In the genomic region with DNA sequence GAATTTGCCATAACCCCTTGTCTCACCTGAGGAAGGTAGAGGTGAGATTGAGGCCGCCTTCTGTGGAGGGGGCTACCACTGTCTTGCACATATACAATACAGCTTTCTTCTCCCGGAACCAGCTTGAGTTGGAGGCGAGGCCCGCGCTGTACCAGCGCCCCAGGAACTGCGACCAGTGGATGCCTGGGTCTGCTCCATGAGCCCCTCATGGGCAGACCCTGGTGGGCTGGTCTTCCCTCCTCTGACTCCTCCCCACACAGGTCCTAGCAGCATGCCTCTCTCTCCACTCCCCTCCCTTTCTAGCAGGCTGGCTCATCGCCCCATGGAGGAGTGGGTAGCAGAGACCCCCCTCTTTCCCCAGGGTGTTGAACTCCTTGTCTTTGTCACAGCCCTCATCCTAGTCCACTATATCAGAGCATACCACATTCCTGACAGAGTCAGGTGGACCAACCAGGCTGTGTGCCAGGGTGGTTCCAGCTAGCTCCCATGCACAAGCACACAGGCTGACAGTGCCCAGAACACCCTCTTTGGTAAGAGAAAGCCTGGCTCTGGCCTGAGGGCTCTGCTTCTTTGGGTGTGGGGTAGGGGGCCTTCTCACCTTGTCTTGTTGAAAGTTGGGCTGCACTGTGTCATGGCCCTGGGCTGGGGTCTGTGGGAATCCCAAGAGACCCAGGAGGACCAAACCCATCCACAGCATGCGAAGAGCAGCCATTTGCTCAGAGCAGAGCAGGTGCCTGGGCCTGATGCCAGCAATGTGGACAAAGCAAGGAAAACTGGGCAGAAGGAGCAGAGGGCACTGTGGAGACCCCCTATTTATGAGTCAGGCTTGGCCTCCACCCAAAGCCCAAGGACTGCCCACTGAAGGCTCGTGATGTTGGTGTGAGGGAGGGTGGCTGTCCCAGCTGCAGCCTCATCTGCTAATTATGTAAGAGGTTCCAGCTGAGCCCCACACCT, we compare ENCODE assay signal across 8 mouse cellular contexts. TPM values are rescaled to one million over a fixed set of nuclear protein-coding genes. Genes with fewer than 3 reads are reported as not detected.
DNase-seq lines count a peak whose midpoint lies in the region; ATAC-seq lines count a peak whose summit lies in the region.

No protein-coding gene starts in this region.

- no peak overlapping the region for H3K4me3 ChIP-seq in limb, embryonic 12.5 days (replicated peaks)
- H3K4me3 ChIP-seq in limb, embryonic 10.5 days, result no peak overlapping the region

- WGBS in limb, embryonic 12.5 days, result 70% methylated on average over 10 of the region's 10 CpGs
- 70% methylated on average over 10 of the region's 10 CpGs for WGBS in limb, embryonic 10.5 days

- no peaks in the 10 kb centered on the region for H3K9me3 ChIP-seq in limb, embryonic 12.5 days
- H3K9me3 ChIP-seq in limb, embryonic 10.5 days (replicated peaks), result no peaks in the 10 kb centered on the region

- no peaks in the 10 kb centered on the region for H3K36me3 ChIP-seq in limb, embryonic 12.5 days
- no peaks in the 10 kb centered on the region for H3K36me3 ChIP-seq in limb, embryonic 10.5 days

- H3K4me1 ChIP-seq in limb, embryonic 12.5 days (replicated peaks), result peaks cover 7% of the 10 kb centered on the region
- peaks cover 10% of the 10 kb centered on the region for H3K4me1 ChIP-seq in limb, embryonic 10.5 days

- H3K4me2 ChIP-seq in limb, embryonic 12.5 days, result no peak overlapping the region

- intact Hi-C loops in heart, postnatal 14 days (cut with DNase I), result no loop called here

- H3K9ac ChIP-seq in limb, embryonic 12.5 days (replicated peaks), result no peak overlapping the region

- H3K27ac ChIP-seq in limb, embryonic 12.5 days, result no peak overlapping the region
- H3K27ac ChIP-seq in limb, embryonic 10.5 days, result no peak overlapping the region

- DNase-seq in limb, embryonic 10.5 days (ENCODE audit: low spot score), result no peak
- DNase-seq in cerebellum, adult 9-11 months, result peak; percentile 82
- DNase-seq in heart, postnatal 14 days, result peak; percentile 49 to 65
- DNase-seq in left cerebral cortex, adult 9 months (ENCODE audit: low spot score in 2 of 2), result peak; percentile 39 to 55
- no peak for DNase-seq in ovary, postnatal 36 days (ENCODE audit: low spot score)
- no peak for DNase-seq in T-cell, adult 2 months (ENCODE audit: low spot score)
- no peak for DNase-seq in urinary bladder, postnatal 36 days (ENCODE audit: low spot score in 2 of 2)

- peak; percentile 44 for ATAC-seq in limb, embryonic 12.5 days (ENCODE audit: insufficient number of reproducible peaks, insufficient read depth, low FRiP score, low TSS enrichment, low read depth)

- H3K27me3 ChIP-seq in limb, embryonic 12.5 days, result no peaks in the 10 kb centered on the region
- no peaks in the 10 kb centered on the region for H3K27me3 ChIP-seq in limb, embryonic 10.5 days (ENCODE audit: low read depth, poor library complexity, severe bottlenecking)

RNA-seq across cellular contexts. Expression of gene Ptgds, which starts 0.6 kb away (rescaled TPM):
- 0.35 and 0.50 TPM in 2 replicates for polyA plus RNA-seq in limb, embryonic 12.5 days (2016; fragmentation: Nextera tagmentation; extraction: Ambion mirVana)
- not detected in 2 replicates for polyA plus RNA-seq in limb, embryonic 10.5 days (2016; fragmentation: Nextera tagmentation; extraction: Ambion mirVana)
- 10 to 100 TPM; 30.9 to 38.6 TPM for total RNA-seq in heart, postnatal 14 days (2021)

RNA-seq across cellular contexts. Expression of gene Paxx, which starts 8.3 kb away (rescaled TPM):
- 23.2 and 23.6 TPM in 2 replicates for polyA plus RNA-seq in limb, embryonic 12.5 days (2016; fragmentation: Nextera tagmentation; extraction: Ambion mirVana)
- 10.0 and 14.6 TPM in 2 replicates for polyA plus RNA-seq in limb, embryonic 10.5 days (2016; fragmentation: Nextera tagmentation; extraction: Ambion mirVana)
- 10 to 100 TPM; 22.9 to 23.4 TPM for total RNA-seq in heart, postnatal 14 days (2021)

RNA-seq across cellular contexts. Expression of gene Clic3, which starts 12.6 kb away (rescaled TPM):
- 0.68 and 1.0 TPM in 2 replicates for polyA plus RNA-seq in limb, embryonic 12.5 days (2016; fragmentation: Nextera tagmentation; extraction: Ambion mirVana)
- 0.30 and 1.1 TPM in 2 replicates for polyA plus RNA-seq in limb, embryonic 10.5 days (2016; fragmentation: Nextera tagmentation; extraction: Ambion mirVana)
- 1 to 10 TPM; 3.0 to 3.9 TPM for total RNA-seq in heart, postnatal 14 days (2021)

RNA-seq across cellular contexts. Expression of gene Lcn12, which starts 24.5 kb away (rescaled TPM):
- not detected in 2 replicates for polyA plus RNA-seq in limb, embryonic 12.5 days (2016; fragmentation: Nextera tagmentation; extraction: Ambion mirVana)
- polyA plus RNA-seq in limb, embryonic 10.5 days (2016; fragmentation: Nextera tagmentation; extraction: Ambion mirVana), result not detected in 2 replicates
- total RNA-seq in heart, postnatal 14 days (2021), result not detected

RNA-seq across cellular contexts. Expression of gene Fbxw5, which starts 31.3 kb away (rescaled TPM):
- polyA plus RNA-seq in limb, embryonic 12.5 days (2016; fragmentation: Nextera tagmentation; extraction: Ambion mirVana), result 68.4 and 76.8 TPM in 2 replicates
- polyA plus RNA-seq in limb, embryonic 10.5 days (2016; fragmentation: Nextera tagmentation; extraction: Ambion mirVana), result 83.6 and 94.6 TPM in 2 replicates
- 10 to 100 TPM; 92.0 to 96.2 TPM for total RNA-seq in heart, postnatal 14 days (2021)

Comparison
In these comparisons a context has a peak if more than half of its experiments do, and no peak if none do; other contexts are left out.
1. DNase-seq: peak in cerebellum, adult 9-11 months (single experiment), heart, postnatal 14 days (2 of 2) and left cerebral cortex, adult 9 months (2 of 2); none in limb, embryonic 10.5 days (single experiment), ovary, postnatal 36 days (single experiment), T-cell, adult 2 months (single experiment) and urinary bladder, postnatal 36 days (0 of 2).